Mouse (Mus musculus) heart, embryonic 13.5 days (tissue): ENCODE measurements around the gene Akt1. TPM values are rescaled to one million over a fixed set of nuclear protein-coding genes. Genes with fewer than 3 reads are reported as not detected.
A peak's percentile ranks its signal among the peaks of the same experiment; 100 is the strongest.

Experiments
- ATAC-seq: fragments of 200-750 bp; cut with Nextera tagmentation; 2 replicates; pipeline ENCODE4 v1.8.0; 2017; ENCODE audit warnings: moderate TSS enrichment; ENCODE audit not compliant: insufficient number of reproducible peaks, low FRiP score, low TSS enrichment; ENCODE audit errors: extremely low read depth
- H3K27ac ChIP-seq: fragments of 300-500 bp; sonication (generic); replicated peaks from 2 replicates; pipeline ENCODE4 v1.5.1; 2015; ENCODE audit warnings: moderate library complexity, mild to moderate bottlenecking, inconsistent platforms
- H3K27me3 ChIP-seq: fragments of 300-500 bp; sonication (generic); replicated peaks from 2 replicates; pipeline ENCODE4 v1.6.1; 2015; ENCODE audit warnings: mild to moderate bottlenecking, inconsistent platforms
- H3K36me3 ChIP-seq: fragments of 300-500 bp; sonication (generic); 2 replicates; pipeline ENCODE4 v1.6.1; 2015; ENCODE audit warnings: mild to moderate bottlenecking, inconsistent platforms
- H3K4me1 ChIP-seq: fragments of 300-500 bp; sonication (generic); 2 replicates; pipeline ENCODE4 v1.6.1; 2015; ENCODE audit warnings: inconsistent platforms
- H3K4me2 ChIP-seq: fragments of 300-500 bp; sonication (generic); 2 replicates; pipeline ENCODE4 v1.6.1; 2015; ENCODE audit warnings: inconsistent platforms, mild to moderate bottlenecking, moderate library complexity
- H3K4me3 ChIP-seq: fragments of 300-500 bp; sonication (generic); 2 replicates; pipeline ENCODE4 v1.5.1; 2015; ENCODE audit warnings: moderate library complexity, mild to moderate bottlenecking, inconsistent platforms
- H3K9ac ChIP-seq: fragments of 300-500 bp; sonication (generic); 2 replicates; pipeline ENCODE4 v1.6.1; 2015; ENCODE audit warnings: inconsistent platforms, mild to moderate bottlenecking, moderate library complexity
- H3K9me3 ChIP-seq: fragments of 300-500 bp; sonication (generic); 2 replicates; pipeline ENCODE4 v1.6.1; 2016; ENCODE audit warnings: inconsistent platforms
- WGBS: fragments of 180-500 bp; shearing (Covaris S2); methylation state at CpG from one replicate; pipeline ENCODE4 v1.1.7; 2015; ENCODE audit warnings: mixed read lengths; 5-methylcytosine and 5-hydroxymethylcytosine counted together
- polyA plus RNA-seq: library from polyadenylated mRNA; unstranded; fragments of >200 nt; fragmentation: Nextera tagmentation; extraction: Ambion mirVana; gene quantifications from 2 replicates; pipeline ENCODE4 v1.2.1, GENCODE M21; 2015

Akt1 gene
- polyA plus RNA-seq, 1 experiment from 2014 or later: 59.2 TPM

GRCm38 (mm10) chr12:112632907-112633306 is 41.8 kb downstream of the Akt1 start:
- ATAC-seq: no peak
- Histone ChIP-seq H3K4me1 (peaks cover 37% of the 10 kb centered on the region), H3K9me3 (no peaks in the 10 kb centered on the region), H3K9ac (no peak overlapping the region), H3K36me3 (peaks cover 35% of the 10 kb centered on the region), H3K4me3 (no peak overlapping the region), H3K27ac (no peak overlapping the region), H3K4me2 (no peak overlapping the region), H3K27me3 (no peaks in the 10 kb centered on the region)
- WGBS: 67% methylated on average over 5 of the region's 5 CpGs

DNA sequence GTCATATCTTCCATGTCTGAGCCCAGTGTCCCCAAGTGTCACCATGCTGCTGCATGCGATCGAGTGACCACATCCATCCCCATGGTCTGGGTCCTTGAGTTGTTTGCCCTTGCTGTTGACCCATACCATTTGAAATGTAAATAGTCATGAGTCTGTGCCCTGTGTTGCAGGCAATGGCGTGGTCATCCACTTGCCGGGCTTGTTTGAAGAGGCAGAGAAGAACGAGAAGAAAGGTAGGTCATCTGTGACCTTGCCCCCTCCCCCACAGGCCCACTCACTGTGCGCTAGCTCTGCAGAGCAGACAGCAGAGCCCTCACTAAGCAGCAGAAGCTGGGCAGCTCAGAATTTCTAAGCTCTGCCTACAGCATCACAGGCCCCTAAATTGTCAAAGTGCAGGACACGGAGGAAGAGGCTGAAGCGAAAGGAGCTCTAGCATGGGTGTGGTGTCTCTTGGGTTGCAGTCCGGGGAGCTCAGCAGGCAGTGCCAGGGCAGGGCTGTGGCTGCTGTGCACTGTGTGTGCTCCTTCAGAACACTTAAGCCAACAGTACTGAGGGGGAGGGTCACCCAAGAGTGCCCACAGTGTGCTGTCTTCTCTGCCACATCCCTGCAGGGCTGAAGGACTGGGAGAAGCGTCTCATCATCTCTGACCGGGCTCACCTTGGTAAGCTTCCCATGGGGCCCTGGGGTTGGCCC is 42.5 kb downstream of the Akt1 start:
- peaks cover 35% of the 10 kb centered on the region for H3K36me3 ChIP-seq
- H3K4me2 ChIP-seq: no peak overlapping the region
- 71% methylated on average over 11 of the region's 11 CpGs for WGBS
- H3K4me3 ChIP-seq: no peak overlapping the region
- ATAC-seq: no peak
- peaks cover 43% of the 10 kb centered on the region for H3K4me1 ChIP-seq
- H3K27ac ChIP-seq: no peak overlapping the region
- H3K9ac ChIP-seq: no peak overlapping the region
- H3K27me3 ChIP-seq: no peaks in the 10 kb centered on the region
- H3K9me3 ChIP-seq: no peaks in the 10 kb centered on the region

GRCm38 (mm10) chr12:112631472-112631871 is 43.2 kb downstream of the Akt1 start:
- Histone ChIP-seq H3K9ac (no peak overlapping the region), H3K27ac (no peak overlapping the region; the same call in 1 of the 2 replicates), H3K27me3 (no peaks in the 10 kb centered on the region), H3K4me3 (no peak overlapping the region), H3K4me1 (peaks cover 50% of the 10 kb centered on the region), H3K4me2 (no peak overlapping the region), H3K36me3 (peaks cover 28% of the 10 kb centered on the region), H3K9me3 (no peaks in the 10 kb centered on the region)
- no peak for ATAC-seq
- WGBS: 22% methylated on average over 1 of the region's 1 CpGs

- no peak overlapping the region for H3K4me2 ChIP-seq
- no peaks in the 10 kb centered on the region for H3K27me3 ChIP-seq
- peaks cover 22% of the 10 kb centered on the region for H3K36me3 ChIP-seq
- H3K27ac ChIP-seq: no peak overlapping the region
- H3K9me3 ChIP-seq: no peaks in the 10 kb centered on the region
- 69% methylated on average over 5 of the region's 5 CpGs for WGBS
- H3K4me3 ChIP-seq: no peak overlapping the region
- no peak for ATAC-seq
- H3K9ac ChIP-seq: no peak overlapping the region
- H3K4me1 ChIP-seq: peaks cover 57% of the 10 kb centered on the region
These were observed 43.9 kb downstream of the Akt1 start for GRCm38 (mm10) chr12:112630796-112631195.

- Histone ChIP-seq H3K4me3 (no peak overlapping the region), H3K4me1 (peaks cover 59% of the 10 kb centered on the region), H3K27me3 (no peaks in the 10 kb centered on the region), H3K9ac (no peak overlapping the region), H3K4me2 (no peak overlapping the region), H3K27ac (no peak overlapping the region), H3K36me3 (peaks cover 22% of the 10 kb centered on the region), H3K9me3 (no peaks in the 10 kb centered on the region)
- no peak for ATAC-seq
- 90% methylated on average over 12 of the region's 12 CpGs for WGBS
These were observed 44.7 kb downstream of the Akt1 start for GRCm38 (mm10) chr12:112630029-112630428.

- H3K4me3 ChIP-seq: peak overlapping the region; percentile 41
- peak overlapping the region; percentile 69 for H3K9ac ChIP-seq
- ATAC-seq: peak; percentile 69; the same call in 1 of the 2 replicates
- no peaks in the 10 kb centered on the region for H3K27me3 ChIP-seq
- no peaks in the 10 kb centered on the region for H3K9me3 ChIP-seq
- peak overlapping the region; percentile 72 for H3K4me2 ChIP-seq
- peak overlapping the region; percentile 61 for H3K27ac ChIP-seq
- H3K36me3 ChIP-seq: peaks cover 16% of the 10 kb centered on the region
- peaks cover 61% of the 10 kb centered on the region for H3K4me1 ChIP-seq
- WGBS: 19% methylated on average over 19 of the region's 19 CpGs
These were observed 45.6 kb downstream of the Akt1 start for GRCm38 (mm10) chr12:112628928-112629721.

DNA sequence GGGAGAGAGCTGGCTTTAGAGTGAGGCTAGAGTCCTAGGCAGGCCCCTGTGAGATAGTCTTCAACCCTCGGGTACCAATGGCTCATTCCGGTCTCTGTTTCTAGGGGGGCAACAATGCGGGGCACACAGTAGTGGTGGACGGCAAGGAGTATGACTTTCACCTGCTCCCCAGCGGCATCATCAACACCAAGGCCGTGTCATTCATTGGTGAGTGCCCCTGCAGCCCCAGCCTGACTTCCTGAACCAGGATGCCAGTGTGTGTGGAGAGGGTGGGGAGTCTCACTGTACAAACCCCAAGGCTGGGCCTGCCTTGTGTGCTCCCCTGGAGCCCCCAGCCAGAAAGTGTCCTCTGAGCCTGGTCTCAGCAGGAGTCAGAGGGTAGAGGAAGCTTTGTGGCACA is 46.5 kb downstream of the Akt1 start:
- 78% methylated on average over 6 of the region's 6 CpGs for WGBS
- no peak overlapping the region for H3K4me2 ChIP-seq
- no peaks in the 10 kb centered on the region for H3K27me3 ChIP-seq
- ATAC-seq: no peak
- no peaks in the 10 kb centered on the region for H3K9me3 ChIP-seq
- peak overlapping the region; percentile 61 for H3K27ac ChIP-seq
- peaks cover 7% of the 10 kb centered on the region; the same call in 1 of the 2 replicates for H3K36me3 ChIP-seq
- no peak overlapping the region for H3K4me3 ChIP-seq
- H3K4me1 ChIP-seq: peaks cover 70% of the 10 kb centered on the region
- H3K9ac ChIP-seq: peak overlapping the region; percentile 42

GRCm38 (mm10) chr12:112627097-112627881 is 47.4 kb downstream of the Akt1 start:
- no peak overlapping the region for H3K4me3 ChIP-seq
- H3K4me2 ChIP-seq: no peak overlapping the region
- H3K9ac ChIP-seq: peak overlapping the region; percentile 34; the same call in 1 of the 2 replicates
- 58% methylated on average over 7 of the region's 7 CpGs for WGBS
- H3K27me3 ChIP-seq: no peaks in the 10 kb centered on the region
- ATAC-seq: no peak
- H3K9me3 ChIP-seq: no peaks in the 10 kb centered on the region
- H3K36me3 ChIP-seq: no peaks in the 10 kb centered on the region
- H3K4me1 ChIP-seq: peaks cover 73% of the 10 kb centered on the region
- no peak overlapping the region for H3K27ac ChIP-seq

- Histone ChIP-seq H3K4me1 (peaks cover 73% of the 10 kb centered on the region), H3K4me3 (no peak overlapping the region), H3K9ac (no peak overlapping the region), H3K27ac (no peak overlapping the region), H3K9me3 (no peaks in the 10 kb centered on the region), H3K36me3 (no peaks in the 10 kb centered on the region), H3K4me2 (no peak overlapping the region), H3K27me3 (peaks cover 8% of the 10 kb centered on the region)
- ATAC-seq: no peak
- WGBS: 69% methylated on average over 6 of the region's 6 CpGs
These were observed 48.2 kb downstream of the Akt1 start for GRCm38 (mm10) chr12:112626455-112626854.

- Histone ChIP-seq H3K4me1 (peaks cover 78% of the 10 kb centered on the region), H3K9ac (no peak overlapping the region), H3K4me3 (no peak overlapping the region), H3K4me2 (no peak overlapping the region), H3K36me3 (no peaks in the 10 kb centered on the region), H3K9me3 (no peaks in the 10 kb centered on the region), H3K27me3 (peaks cover 15% of the 10 kb centered on the region), H3K27ac (no peak overlapping the region)
- 71% methylated on average over 4 of the region's 4 CpGs for WGBS
- ATAC-seq: no peak
These were observed 49.0 kb downstream of the Akt1 start for GRCm38 (mm10) chr12:112625700-112626099.

- no peak overlapping the region; the same call in 1 of the 2 replicates for H3K4me2 ChIP-seq
- H3K27me3 ChIP-seq: peaks cover 27% of the 10 kb centered on the region
- peak overlapping the region; percentile 62 for H3K27ac ChIP-seq
- no peak for ATAC-seq
- H3K4me3 ChIP-seq: no peak overlapping the region
- peak overlapping the region; percentile 12 for H3K9ac ChIP-seq
- 21% methylated on average over 2 of the region's 2 CpGs for WGBS
- H3K9me3 ChIP-seq: no peaks in the 10 kb centered on the region
- H3K36me3 ChIP-seq: no peaks in the 10 kb centered on the region
- peaks cover 78% of the 10 kb centered on the region for H3K4me1 ChIP-seq
These were observed 50.9 kb downstream of the Akt1 start for GRCm38 (mm10) chr12:112623742-112624141.
